Mouse (Mus musculus) CD4-positive naive resting alpha-beta T cell, adult 76 days (primary cell): Measurements from ENCODE around the gene Rnf169. TPM values are rescaled to one million over a fixed set of nuclear protein-coding genes. Genes with fewer than 3 reads are reported as not detected.

Experiments
- total RNA-seq: library from RNA; stranded (reverse); gene quantifications from one replicate; pipeline ENCODE4 v1.2.4, GENCODE M21; 2023

The Rnf169 gene
- 27.8 TPM for total RNA-seq

GRCm38 (mm10) chr7:99980132-99980591 lies at the start of gene Rnf169:
Gene Rnf169 (minus strand): TSS chr7:99980448.

GRCm38 (mm10) chr7:100005790-100006189 lies 25.5 kb upstream of the Rnf169 start, which contains the start of gene Chrdl2:
Gene Chrdl2 (plus strand): TSS chr7:100006172.

Other genes starting within 250 kb of the Rnf169 start
- gene Olfr521, start 216.9 kb downstream of the Rnf169 start, total RNA-seq = not detected
- gene Neu3, start 152.0 kb downstream of the Rnf169 start, total RNA-seq = 5.3 TPM
- gene Xrra1, start 121.3 kb downstream of the Rnf169 start, total RNA-seq = not detected
- 123 TPM for gene Spcs2, start 117.0 kb downstream of the Rnf169 start, total RNA-seq
- gene Chrdl2, start 25.7 kb upstream of the Rnf169 start, total RNA-seq = not detected
- 39.7 TPM for gene Pold3, start 141.1 kb upstream of the Rnf169 start, total RNA-seq
- gene Lipt2, start 178.8 kb upstream of the Rnf169 start, total RNA-seq = 1.7 TPM
- gene Kcne3, start 196.1 kb upstream of the Rnf169 start, total RNA-seq = not detected
- gene Pgm2l1, start 246.9 kb upstream of the Rnf169 start, total RNA-seq = 34.4 TPM